Mouse (Mus musculus): Measurements from ENCODE around the gene Glp2r. TPM values are rescaled to one million over a fixed set of nuclear protein-coding genes. Genes with fewer than 3 reads are reported as not detected.

The Glp2r gene
- not detected in 2 replicates for total RNA-seq (2021)
- long read RNA-seq, experiment 1, partial matches to known transcripts: 0 of 8 reads
- long read RNA-seq, experiment 1, other reads (novel, unspliced or antisense): 8 of 8 reads
- long read RNA-seq, experiment 2, partial matches to known transcripts: 0 of 5 reads
- long read RNA-seq, experiment 2, other reads (novel, unspliced or antisense): 5 of 5 reads

- DNase-seq: no peak
Observed at GRCm38 (mm10) chr11:67771053-67771452, at the start of gene Glp2r. Gene Glp2r, minus strand, starts transcription at chr11:67771153.

DNA sequence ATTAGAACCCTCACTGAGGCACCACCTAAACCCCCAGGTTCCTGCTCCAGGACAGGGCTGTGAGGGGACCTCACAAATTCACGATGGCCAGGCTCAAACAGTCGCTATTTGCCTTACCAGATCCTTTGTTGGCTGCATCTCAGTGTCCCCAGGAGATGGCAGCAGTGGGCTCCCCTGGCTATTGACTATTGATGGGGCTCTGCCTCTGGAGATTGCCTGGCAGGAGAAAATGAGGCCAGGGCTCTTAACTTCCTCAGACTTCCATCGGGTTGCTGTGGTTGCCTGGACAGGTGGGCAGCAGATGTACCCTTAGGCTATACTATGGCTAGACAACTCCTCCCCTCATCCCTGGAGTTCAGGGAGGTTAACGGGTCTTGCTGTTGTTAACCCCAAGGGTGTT, 49.3 kb upstream of the Glp2r start:
- DNase-seq: peak; percentile 67

- peak; percentile 26 for DNase-seq
Observed at GRCm38 (mm10) chr11:67819604-67820003, 48.7 kb upstream of the Glp2r start.

DNA sequence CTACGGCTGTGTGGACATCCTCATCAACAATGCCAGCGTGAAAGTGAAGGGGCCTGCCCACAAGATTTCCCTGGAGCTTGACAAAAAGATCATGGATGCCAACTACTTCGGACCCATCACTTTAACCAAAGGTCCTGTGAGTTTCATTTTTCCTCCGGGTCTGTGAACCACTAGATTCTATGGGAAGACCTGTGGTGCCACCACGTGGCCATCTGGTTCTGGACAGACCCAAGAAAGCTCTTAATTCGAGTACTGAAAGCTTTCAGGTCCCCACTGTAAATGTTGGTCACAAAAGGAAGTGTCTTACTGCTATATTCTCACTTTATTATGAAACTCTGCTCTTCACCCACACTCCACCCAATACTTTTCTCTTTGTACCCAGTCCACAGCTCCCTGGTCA, 40.6 kb upstream of the Glp2r start:
- peak; percentile 28 for DNase-seq

DNA sequence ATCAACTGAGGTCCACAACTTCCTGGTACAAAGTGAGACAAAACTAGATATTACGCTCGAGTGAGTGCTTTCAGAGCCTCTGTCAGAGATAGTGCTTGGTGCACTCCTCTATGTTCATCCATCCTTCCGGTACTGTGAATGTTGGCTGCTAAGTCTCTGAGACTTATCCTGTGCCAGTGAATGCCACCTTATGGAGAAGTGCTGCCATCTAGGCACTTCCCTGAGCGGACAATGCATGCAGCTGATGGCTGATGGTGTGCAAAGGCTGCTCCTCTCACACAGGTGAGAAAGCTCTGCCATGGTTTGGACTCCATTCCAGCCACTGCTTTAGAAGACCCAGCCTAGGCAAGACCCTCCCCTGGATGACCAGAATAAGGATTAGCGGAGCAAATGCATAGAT, 37.1 kb upstream of the Glp2r start:
- DNase-seq: no peak

- no peak for DNase-seq
Observed at GRCm38 (mm10) chr11:67806832-67807597, 36.1 kb upstream of the Glp2r start.

DNA sequence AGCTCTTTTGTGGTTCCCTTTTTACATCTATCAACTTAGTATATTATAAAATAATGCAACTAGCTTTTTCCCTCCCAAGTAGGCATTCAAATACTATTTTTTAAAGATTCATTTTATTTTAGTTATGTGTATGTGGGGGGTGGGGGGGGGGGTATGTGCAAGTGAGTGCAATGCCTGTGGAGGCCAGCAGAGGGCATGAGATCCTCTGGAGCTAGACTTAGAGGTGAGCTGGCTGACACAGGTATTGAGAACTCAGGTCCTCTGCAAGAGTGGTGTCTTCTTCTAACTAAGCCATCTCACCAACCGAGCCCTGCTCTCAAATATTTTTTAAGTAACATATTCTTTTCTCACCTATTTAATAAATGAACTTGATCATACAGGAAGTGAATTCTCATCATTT, 34.6 kb upstream of the Glp2r start:
- no peak for DNase-seq

DNA sequence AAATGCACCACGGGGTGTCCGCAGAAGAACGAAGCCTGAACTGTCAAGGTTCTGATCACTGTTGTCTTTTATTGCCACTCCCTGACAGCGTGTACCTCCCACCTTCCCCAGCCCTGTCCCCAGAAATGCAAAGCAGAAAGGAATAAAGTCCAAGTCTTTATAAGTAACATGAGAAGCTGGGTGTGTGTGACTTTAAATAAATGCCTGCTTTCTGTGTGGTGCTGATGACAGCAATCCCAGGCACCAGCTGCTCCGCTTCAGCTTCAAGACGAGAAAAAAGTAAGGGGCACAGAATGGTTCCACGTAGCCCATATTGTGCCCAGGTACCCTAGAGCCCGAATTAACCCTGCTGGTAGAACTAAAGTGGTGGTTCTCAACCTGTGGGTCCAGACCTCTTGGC, 30.2 kb upstream of the Glp2r start:
- no peak for DNase-seq

DNA sequence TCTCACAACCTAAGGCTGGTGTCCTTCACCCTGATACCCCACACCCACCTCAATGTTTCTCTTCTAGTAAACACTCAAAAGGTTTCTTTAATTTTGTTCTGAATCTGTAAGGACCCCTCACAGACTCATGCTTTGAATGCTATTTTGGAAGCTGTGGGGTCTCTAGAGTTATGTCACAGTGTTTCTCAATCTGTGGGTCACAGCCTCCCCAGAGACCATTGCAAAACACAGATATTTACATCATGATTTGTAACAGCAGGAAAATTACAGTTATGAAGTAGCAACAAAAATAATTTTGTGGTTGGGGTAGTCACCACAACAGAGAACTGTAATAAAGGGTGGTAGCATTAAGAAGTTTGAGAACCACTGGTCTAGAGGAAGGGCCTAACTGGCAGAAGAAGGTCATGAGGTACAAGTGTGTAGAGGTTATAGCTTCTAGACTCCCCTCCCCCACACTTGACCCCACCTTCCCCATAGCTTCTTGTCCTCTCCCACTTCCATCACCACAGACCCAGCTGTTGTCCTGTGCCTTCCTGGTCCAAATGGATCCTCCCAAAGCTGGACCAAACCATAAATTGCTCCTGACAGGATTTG, 29.3 kb upstream of the Glp2r start:
- DNase-seq: no peak

GRCm38 (mm10) chr11:67797931-67798330, 27.0 kb upstream of the Glp2r start, which contains the start of gene Dhrs7c:
Gene Dhrs7c, plus strand, starts transcription at chr11:67798187.
- no peak for DNase-seq

DNA sequence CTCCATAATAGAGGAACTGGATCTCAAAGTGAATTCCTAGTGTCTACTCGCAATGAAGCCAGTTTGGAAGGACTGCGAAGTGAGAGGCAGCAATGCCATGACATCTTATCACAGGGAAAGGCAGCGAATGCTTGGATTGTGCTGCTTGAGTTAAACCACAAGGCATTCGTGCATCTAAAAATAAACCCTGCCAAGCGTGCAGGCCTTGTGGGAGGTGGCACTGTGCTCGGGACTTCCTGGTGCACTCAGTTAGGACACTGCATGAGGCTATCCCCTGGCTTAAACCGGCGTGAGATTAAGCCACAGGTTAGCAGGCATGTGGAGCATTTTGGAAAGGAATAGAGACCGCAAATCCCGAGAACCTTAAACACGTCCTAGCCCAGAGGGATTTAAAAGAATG, 19.2 kb upstream of the Glp2r start:
- no peak for DNase-seq

GRCm38 (mm10) chr11:67774379-67774778, 3.4 kb upstream of the Glp2r start, which contains the start of gene Gsg1l2:
Gene Gsg1l2, plus strand, starts transcription at chr11:67774608.
- no peak for DNase-seq

GRCm38 (mm10) chr11:67772577-67772976, 1.6 kb upstream of the Glp2r start:
- DNase-seq: peak; percentile 66

- DNase-seq: no peak
Observed at GRCm38 (mm10) chr11:67771691-67772090, 738 bp upstream of the Glp2r start.

- peak; percentile 31 for DNase-seq
Observed at GRCm38 (mm10) chr11:67757373-67758167, 13.4 kb downstream of the Glp2r start.

- DNase-seq: no peak
Observed at GRCm38 (mm10) chr11:67756287-67756686, 14.7 kb downstream of the Glp2r start.

DNA sequence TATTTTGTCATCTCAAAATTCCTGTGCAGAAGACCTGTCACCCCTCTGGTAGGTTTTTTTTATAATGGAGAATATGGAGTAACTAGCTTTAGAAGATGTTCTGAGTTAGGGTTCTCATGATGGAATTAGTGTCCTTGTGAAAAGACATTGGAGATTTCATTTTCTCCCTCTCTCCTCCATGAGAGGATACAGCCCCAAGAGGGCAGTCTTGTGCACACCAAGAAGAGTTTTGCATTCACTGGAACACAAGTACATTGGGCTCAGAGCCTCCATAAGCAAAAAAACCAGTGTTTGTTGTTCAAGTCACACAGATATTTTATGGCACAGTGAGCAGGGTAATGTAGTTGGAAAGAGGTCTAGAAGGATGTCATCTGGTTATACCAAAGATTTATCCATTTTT, 29.4 kb downstream of the Glp2r start:
- DNase-seq: no peak

DNA sequence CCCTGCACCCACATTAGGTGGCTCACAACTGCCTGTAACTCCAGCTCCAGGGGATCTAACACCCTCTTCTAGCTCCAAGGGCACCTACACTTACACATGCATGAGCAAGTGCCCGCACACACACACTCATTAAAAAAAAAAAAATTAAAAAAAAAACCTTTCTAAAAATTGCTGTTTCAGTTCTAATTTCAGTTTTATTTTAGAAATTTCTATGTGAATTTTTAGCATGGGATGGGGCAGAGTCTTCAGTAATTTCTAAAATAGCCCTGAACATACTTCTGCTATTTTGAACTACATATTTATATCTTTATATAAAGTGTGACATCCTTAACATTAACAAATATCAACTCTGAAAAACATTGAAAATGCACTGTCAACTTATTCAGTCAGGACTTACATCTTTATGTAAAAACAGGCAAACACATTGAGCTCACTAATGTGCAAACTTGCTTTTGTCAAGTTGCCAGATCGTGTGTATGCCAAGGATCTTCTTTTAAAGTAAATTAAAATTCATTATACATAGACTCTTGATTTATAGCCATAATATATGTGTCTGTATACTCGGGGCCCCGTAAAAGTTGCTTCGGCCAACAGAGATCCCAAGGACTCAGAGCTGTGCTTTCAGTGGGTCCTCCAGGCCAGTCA, 32.0 kb downstream of the Glp2r start:
- DNase-seq: no peak

GRCm38 (mm10) chr11:67738345-67738744, 32.6 kb downstream of the Glp2r start:
- no peak for DNase-seq

DNA sequence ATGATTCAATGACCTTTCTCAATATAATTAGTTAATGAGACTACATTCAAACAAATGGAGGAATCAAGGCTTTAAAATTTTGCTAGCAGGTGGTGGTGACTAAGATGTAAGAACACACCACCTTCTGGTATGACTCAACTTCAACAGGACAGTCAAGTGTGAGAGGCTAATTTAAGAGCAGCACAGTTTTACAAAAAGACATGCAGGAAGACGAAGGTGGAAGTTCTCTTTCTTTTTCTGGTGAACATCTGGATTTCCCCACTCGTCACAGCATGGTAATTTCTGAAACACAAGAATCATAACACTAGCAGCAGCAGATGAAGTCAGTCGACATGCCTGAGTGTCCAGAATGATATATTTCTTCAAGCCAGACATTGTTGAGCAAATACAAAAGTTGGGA, 36.4 kb downstream of the Glp2r start:
- no peak for DNase-seq

DNA sequence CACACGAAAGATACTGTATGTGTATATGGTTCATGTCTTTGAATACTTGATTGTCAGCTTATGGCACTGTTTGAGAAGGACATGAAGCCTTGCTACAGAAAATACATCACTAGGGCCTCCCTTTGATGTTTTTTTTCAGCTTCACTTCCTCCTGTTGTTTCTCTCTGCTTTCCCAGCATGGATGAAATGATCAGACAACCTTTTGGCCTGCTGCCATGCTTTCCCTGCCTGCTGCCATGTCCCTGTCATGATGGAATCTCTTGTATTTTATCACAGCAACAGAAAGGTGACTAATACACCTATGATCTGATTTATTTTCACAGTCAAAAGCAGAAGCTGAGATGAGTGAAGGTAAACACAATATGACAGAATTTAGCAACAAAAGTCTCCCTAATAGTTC, 37.2 kb downstream of the Glp2r start:
- peak; percentile 15 for DNase-seq

- DNase-seq: no peak
Observed at GRCm38 (mm10) chr11:67731056-67731455, 39.9 kb downstream of the Glp2r start.
